In the genomic region with DNA sequence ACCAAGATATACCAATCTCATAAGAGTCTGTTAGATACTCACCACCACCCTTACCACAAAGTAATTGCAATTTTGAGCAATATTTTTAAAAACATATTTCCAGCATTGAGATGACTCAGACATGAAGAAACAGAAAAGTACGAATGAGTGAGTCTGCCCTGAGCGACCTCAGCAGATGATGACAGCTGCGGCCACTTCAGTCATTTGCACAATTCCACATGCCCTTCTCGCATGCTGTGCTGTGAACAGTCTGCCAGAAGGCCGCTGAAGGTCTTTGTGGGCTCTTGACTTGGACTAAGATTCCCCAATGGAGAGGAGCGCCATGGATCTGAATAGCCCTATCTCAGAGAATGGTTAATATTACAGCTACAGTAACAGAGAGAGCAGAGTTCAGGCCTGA, we compare ENCODE assay signal across 22 mouse cellular contexts.
DNase-seq lines count a peak whose midpoint lies in the region; TF ChIP-seq lines count a peak whose summit lies in the region.
"Had no signal": no experiment of that assay in that cellular context is flagged by ENCODE, and none has a peak within 500 bp of the region (broad histone marks: within the 10 kb centered on the region; RNA-seq: fewer than 3 reads in every experiment).

No protein-coding gene starts in this region.

- 0 out of 2 replicates have a peak, but pooled peaks cover 4% of the 10 kb centered on the region for H3K4me1 ChIP-seq in embryonic fibroblast, embryonic 13.5 days (ENCODE audit: control insufficient read depth, insufficient read depth, low read length)
- H3K4me1 ChIP-seq: embryonic facial prominence, embryonic 15.5 days; kidney, embryonic 15.5 days; limb, embryonic 13.5 days had no signal

- no peak for TF ChIP-seq POLR2A in embryonic fibroblast, embryonic 13.5 days (IDR thresholded peaks at IDR 0.05; ENCODE audit: low read depth, low read length)

- no peak for TF ChIP-seq CTCF in embryonic fibroblast, embryonic 13.5 days (IDR thresholded peaks at IDR 0.05; ENCODE audit: borderline replicate concordance, insufficient read depth, low read length)

- peak overlapping the region; percentile 41; the same call in 1 of the 2 replicates for H3K27ac ChIP-seq in embryonic fibroblast, embryonic 13.5 days (ENCODE audit: insufficient read depth, low read length)
- H3K27ac ChIP-seq: embryonic facial prominence, embryonic 15.5 days; gastrocnemius, adult 2 months; heart, adult 2 months; heart, embryonic 13.5 days; hindbrain, embryonic 14.5 days; kidney, embryonic 15.5 days; limb, embryonic 13.5 days had no signal

- DNase-seq in adrenal gland, adult 8-10 months: peak; percentile 43
- no peak for DNase-seq in adrenal gland, postnatal 4 days (ENCODE audit: low spot score in 2 of 2)
- DNase-seq in lung, postnatal 10 days: peak; percentile 12
- DNase-seq in lung, postnatal 25 days (ENCODE audit: low spot score): no peak
- DNase-seq in urinary bladder, adult 2 months (ENCODE audit: low spot score): no peak
- no peak for DNase-seq in kidney, adult 11 months
- DNase-seq: cerebellum, adult 11 months; cerebellum, adult 9-10 months; gastrocnemius, adult 2 months; gastrocnemius, postnatal 36 days; heart, postnatal 10 days; kidney, adult 18-20 months; kidney, postnatal 25 days; spleen, adult 18-20 months; thymus, postnatal 14 days had no signal

- H3K4me3 ChIP-seq in embryonic fibroblast, embryonic 13.5 days (ENCODE audit: insufficient read depth, low read length): no peak overlapping the region
- H3K4me3 ChIP-seq: embryonic facial prominence, embryonic 15.5 days; gastrocnemius, adult 2 months; heart, adult 2 months; heart, embryonic 13.5 days; kidney, embryonic 15.5 days; limb, embryonic 13.5 days had no signal

Comparison
In these comparisons a context has a peak if more than half of its experiments do, and no peak if none do; other contexts are left out.
1. DNase-seq: peak in adrenal gland, adult 8-10 months (single experiment) and lung, postnatal 10 days (single experiment); none in adrenal gland, postnatal 4 days (0 of 2), lung, postnatal 25 days (single experiment), urinary bladder, adult 2 months (single experiment) and kidney, adult 11 months (single experiment).